Mouse (Mus musculus) forebrain, embryonic 12.5 days (tissue): ENCODE measurements around the gene Rnf166. TPM values are rescaled to one million over a fixed set of nuclear protein-coding genes. Genes with fewer than 3 reads are reported as not detected.

ENCODE experiments used
- microRNA-seq: library from miRNA; unstranded; fragments of <30 nt; microRNA quantifications from one replicate; pipeline ENCODE4, GENCODE M21; 2017
- polyA plus RNA-seq: library from polyadenylated mRNA; unstranded; fragments of >200 nt; fragmentation: Nextera tagmentation; extraction: Ambion mirVana; gene quantifications from 2 replicates; pipeline ENCODE4 v1.2.1, GENCODE M21; 2016

Gene Rnf166
- polyA plus RNA-seq, 1 experiment from 2014 or later: 35.1 TPM

Small RNA genes within 50 kb of the gene (microRNA-seq; reads per million reads assigned to microRNA genes)
- gene Gm24366: not detected

Other genes with a start within 250 kb of the Rnf166 start
- 0.82 and 1.2 TPM in 2 replicates for gene Zfpm1, start 193.9 kb downstream of the Rnf166 start, polyA plus RNA-seq
- not detected in 2 replicates for gene Trhr2, start 115.3 kb downstream of the Rnf166 start, polyA plus RNA-seq
- 71.8 and 75.5 TPM in 2 replicates for gene Zc3h18, start 99.5 kb downstream of the Rnf166 start, polyA plus RNA-seq
- gene Il17c, start 54.0 kb downstream of the Rnf166 start, polyA plus RNA-seq: not detected in 2 replicates
- 37.8 and 42.6 TPM in 2 replicates for gene Cyba, start 43.1 kb downstream of the Rnf166 start, polyA plus RNA-seq
- 39.3 and 42.6 TPM in 2 replicates for gene Mvd, start 32.6 kb downstream of the Rnf166 start, polyA plus RNA-seq
- gene Snai3, start 15.3 kb downstream of the Rnf166 start, polyA plus RNA-seq: 0.15 TPM in 1 of 2 replicates, not detected in the other
- 79.6 and 83.2 TPM in 2 replicates for gene Ctu2, start 79 bp upstream of the Rnf166 start, polyA plus RNA-seq
- 4.7 and 4.9 TPM in 2 replicates for gene Piezo1, start 75.3 kb upstream of the Rnf166 start, polyA plus RNA-seq
- gene Cdt1, start 92.0 kb upstream of the Rnf166 start, polyA plus RNA-seq: 43.7 and 46.0 TPM in 2 replicates
- gene Aprt, start 100.8 kb upstream of the Rnf166 start, polyA plus RNA-seq: 170 and 188 TPM in 2 replicates
- gene Galns, start 135.4 kb upstream of the Rnf166 start, polyA plus RNA-seq: 4.2 and 5.0 TPM in 2 replicates
- 42.2 and 44.2 TPM in 2 replicates for gene Trappc2l, start 135.6 kb upstream of the Rnf166 start, polyA plus RNA-seq
- gene Pabpn1l, start 146.7 kb upstream of the Rnf166 start, polyA plus RNA-seq: not detected in 2 replicates
- gene Cbfa2t3, start 223.0 kb upstream of the Rnf166 start, polyA plus RNA-seq: 12.2 and 12.4 TPM in 2 replicates